Mouse (Mus musculus) myocyte (in vitro differentiated cells): Measurements from ENCODE around the gene Tmppe. TPM values are rescaled to one million over a fixed set of nuclear protein-coding genes. Genes with fewer than 3 reads are reported as not detected.

ENCODE experiments used
- H3K27me3 ChIP-seq: one replicate; pipeline ENCODE4 v1.6.1; 2011; ENCODE audit not compliant: control insufficient read depth, insufficient read depth, insufficient read length
- H3K36me3 ChIP-seq: one replicate; pipeline ENCODE4 v1.6.1; 2011; ENCODE audit not compliant: control insufficient read depth, insufficient read depth
- H3K4me2 ChIP-seq: one replicate; pipeline ENCODE4 v1.6.1; 2011; ENCODE audit warnings: low read depth, control low read depth
- H3K4me3 ChIP-seq: one replicate; pipeline ENCODE4 v1.5.1; 2011; ENCODE audit warnings: mild to moderate bottlenecking, control low read depth, moderate library complexity
- H3K79me2 ChIP-seq: one replicate; pipeline ENCODE4 v1.6.1; 2011; ENCODE audit not compliant: control insufficient read depth, insufficient read depth
- H3ac ChIP-seq: one replicate; pipeline ENCODE4 v1.6.1; 2011; ENCODE audit not compliant: control insufficient read depth, insufficient read length
- CEBPB ChIP-seq: IDR thresholded peaks from 2 replicates; pipeline ENCODE4 v1.6.1; 2011; ENCODE audit warnings: mild to moderate bottlenecking, moderate library complexity; ENCODE audit not compliant: poor library complexity, insufficient read depth, severe bottlenecking
- E2F4 ChIP-seq: IDR thresholded peaks from one replicate; pipeline ENCODE4 v1.6.1; 2011; ENCODE audit warnings: mild to moderate bottlenecking, control low read depth, moderate library complexity; ENCODE audit not compliant: insufficient read depth
- MAX ChIP-seq: IDR thresholded peaks from one replicate; pipeline ENCODE4 v1.6.1; 2011; ENCODE audit warnings: low read depth, mild to moderate bottlenecking, control low read depth
- MYOD1 ChIP-seq, 3 experiments: IDR thresholded peaks; one replicate each; pipeline ENCODE4 v1.6.1; 2011; ENCODE audit warnings: control low read depth in 2 of 3, low read depth in 2 of 3, mild to moderate bottlenecking in 2 of 3, moderate library complexity in 1 of 3; ENCODE audit not compliant: insufficient read length in 2 of 3, control insufficient read depth in 1 of 3
- MYOG ChIP-seq, 3 experiments: IDR thresholded peaks; one replicate each; pipeline ENCODE4 v1.6.1; 2011; ENCODE audit warnings: control low read depth in 2 of 3, low read depth in 2 of 3, mild to moderate bottlenecking in 2 of 3; ENCODE audit not compliant: insufficient read length in 2 of 3, control insufficient read depth in 1 of 3, insufficient read depth in 1 of 3
- POLR2A ChIP-seq: IDR thresholded peaks from one replicate; pipeline ENCODE4 v1.6.1; 2011; ENCODE audit warnings: low read depth, mild to moderate bottlenecking, control low read depth, moderate library complexity; ENCODE audit not compliant: insufficient read length
- POLR2AphosphoS2 ChIP-seq: IDR thresholded peaks from one replicate; pipeline ENCODE4 v1.6.1; 2011; ENCODE audit warnings: low read depth, control low read depth; ENCODE audit not compliant: insufficient read length
- REST ChIP-seq: IDR thresholded peaks from one replicate; pipeline ENCODE4 v1.6.1; 2011; ENCODE audit warnings: mild to moderate bottlenecking, control low read depth, moderate library complexity; ENCODE audit not compliant: insufficient read depth, insufficient read length
- SRF ChIP-seq: IDR thresholded peaks from one replicate; pipeline ENCODE4 v1.6.1; 2011; ENCODE audit warnings: low read depth; ENCODE audit not compliant: control insufficient read depth, insufficient read length
- TCF12 ChIP-seq: IDR thresholded peaks from one replicate; pipeline ENCODE4 v1.6.1; 2011; ENCODE audit warnings: mild to moderate bottlenecking, control low read depth; ENCODE audit not compliant: poor library complexity, insufficient read depth, severe bottlenecking
- TCF3 ChIP-seq: IDR thresholded peaks from one replicate; pipeline ENCODE4 v1.6.1; 2011; ENCODE audit warnings: low read depth, control low read depth; ENCODE audit not compliant: insufficient read length
- USF1 ChIP-seq: IDR thresholded peaks from one replicate; pipeline ENCODE4 v1.6.1; 2011; ENCODE audit warnings: low read depth, mild to moderate bottlenecking, control low read depth, moderate library complexity
- polyA plus RNA-seq: library from polyadenylated mRNA; unstranded; fragments of >200 nt; fragmentation: generic; extraction: Trizol; gene quantifications from one replicate; pipeline ENCODE4 v1.2.1, GENCODE M21; 2012; ENCODE audit warnings: missing spikeins

Gene Tmppe
- polyA plus RNA-seq, 1 experiment, result 1.7 TPM

GRCm38 (mm10) chr9:114421797-114422196 is 20.9 kb downstream of the Tmppe start:
- no peak for TF ChIP-seq MYOG (IDR thresholded peaks at IDR 0.05; ENCODE audit: control insufficient read depth in 1 of 3, insufficient read depth in 1 of 3, insufficient read length in 2 of 3, low read depth in 2 of 3)
- no peak for TF ChIP-seq USF1
- no peak for TF ChIP-seq CEBPB
- no peak for TF ChIP-seq POLR2A
- no peak for TF ChIP-seq E2F4
- TF ChIP-seq REST, result no peak
- TF ChIP-seq MYOD1 (IDR thresholded peaks at IDR 0.05; ENCODE audit: control insufficient read depth in 1 of 3, insufficient read length in 2 of 3, low read depth in 2 of 3), result no peak
- no peak for TF ChIP-seq MAX
- no peak for TF ChIP-seq POLR2AphosphoS2
- no peak for TF ChIP-seq TCF3
- no peak for TF ChIP-seq SRF
- TF ChIP-seq TCF12, result no peak
- H3K79me2 ChIP-seq, result no peaks in the 10 kb centered on the region
- no peak overlapping the region for H3K4me2 ChIP-seq
- no peaks in the 10 kb centered on the region for H3K27me3 ChIP-seq
- H3ac ChIP-seq, result no peak overlapping the region
- no peak overlapping the region for H3K4me3 ChIP-seq
- H3K36me3 ChIP-seq, result no peaks in the 10 kb centered on the region

GRCm38 (mm10) chr9:114425576-114425975 is 24.7 kb downstream of the Tmppe start:
- H3K4me2 ChIP-seq, result no peak overlapping the region
- no peaks in the 10 kb centered on the region for H3K79me2 ChIP-seq
- no peak for TF ChIP-seq POLR2AphosphoS2
- TF ChIP-seq MYOG (IDR thresholded peaks at IDR 0.05; ENCODE audit: control insufficient read depth in 1 of 3, insufficient read depth in 1 of 3, insufficient read length in 2 of 3, low read depth in 2 of 3), result no peak
- no peak for TF ChIP-seq USF1
- TF ChIP-seq TCF12, result no peak
- no peak for TF ChIP-seq CEBPB
- no peak for TF ChIP-seq MYOD1 (IDR thresholded peaks at IDR 0.05; ENCODE audit: control insufficient read depth in 1 of 3, insufficient read length in 2 of 3, low read depth in 2 of 3)
- no peak for TF ChIP-seq SRF
- TF ChIP-seq MAX, result no peak
- TF ChIP-seq E2F4, result no peak
- TF ChIP-seq POLR2A, result no peak
- TF ChIP-seq TCF3, result no peak
- no peak for TF ChIP-seq REST
- H3K4me3 ChIP-seq, result no peak overlapping the region
- H3ac ChIP-seq, result no peak overlapping the region
- no peaks in the 10 kb centered on the region for H3K27me3 ChIP-seq
- no peaks in the 10 kb centered on the region for H3K36me3 ChIP-seq

DNA sequence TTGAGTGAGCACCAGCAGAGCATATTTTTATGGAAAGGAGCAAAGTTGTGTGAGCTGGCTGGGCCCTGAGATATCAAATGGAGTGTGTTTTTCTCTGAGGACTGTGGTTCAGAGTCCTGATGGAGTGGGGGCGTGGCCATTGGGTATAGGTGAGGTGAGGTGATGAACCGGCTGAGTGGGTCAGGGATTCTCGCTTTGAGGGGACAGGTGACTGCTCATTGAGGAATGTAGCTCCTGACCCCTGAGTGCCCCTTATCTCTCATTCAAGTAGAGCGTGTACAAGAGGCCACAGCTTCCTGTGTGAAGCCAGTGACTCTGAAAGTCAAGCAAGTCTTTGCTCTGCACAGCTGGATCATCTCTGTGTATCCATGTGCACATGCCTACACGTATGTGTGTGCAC is 25.3 kb downstream of the Tmppe start:
- Histone ChIP-seq H3K36me3 (no peaks in the 10 kb centered on the region), H3K79me2 (no peaks in the 10 kb centered on the region), H3K4me3 (no peak overlapping the region), H3ac (no peak overlapping the region), H3K27me3 (no peaks in the 10 kb centered on the region), H3K4me2 (no peak overlapping the region)
- TF ChIP-seq SRF (no peak), MYOG (IDR thresholded peaks at IDR 0.05; ENCODE audit: control insufficient read depth in 1 of 3, insufficient read depth in 1 of 3, insufficient read length in 2 of 3, low read depth in 2 of 3) (no peak), USF1 (no peak), MYOD1 (IDR thresholded peaks at IDR 0.05; ENCODE audit: control insufficient read depth in 1 of 3, insufficient read length in 2 of 3, low read depth in 2 of 3) (no peak), POLR2AphosphoS2 (no peak), MAX (no peak), POLR2A (no peak), E2F4 (no peak), CEBPB (no peak), TCF12 (no peak), REST (no peak), TCF3 (no peak)

GRCm38 (mm10) chr9:114427425-114427824 is 26.5 kb downstream of the Tmppe start:
- H3K36me3 ChIP-seq, result no peaks in the 10 kb centered on the region
- TF ChIP-seq POLR2AphosphoS2 (no peak), MAX (no peak), REST (no peak), TCF12 (no peak), E2F4 (no peak), CEBPB (no peak), MYOG (IDR thresholded peaks at IDR 0.05; ENCODE audit: control insufficient read depth in 1 of 3, insufficient read depth in 1 of 3, insufficient read length in 2 of 3, low read depth in 2 of 3) (no peak), USF1 (no peak), SRF (no peak), TCF3 (no peak)

DNA sequence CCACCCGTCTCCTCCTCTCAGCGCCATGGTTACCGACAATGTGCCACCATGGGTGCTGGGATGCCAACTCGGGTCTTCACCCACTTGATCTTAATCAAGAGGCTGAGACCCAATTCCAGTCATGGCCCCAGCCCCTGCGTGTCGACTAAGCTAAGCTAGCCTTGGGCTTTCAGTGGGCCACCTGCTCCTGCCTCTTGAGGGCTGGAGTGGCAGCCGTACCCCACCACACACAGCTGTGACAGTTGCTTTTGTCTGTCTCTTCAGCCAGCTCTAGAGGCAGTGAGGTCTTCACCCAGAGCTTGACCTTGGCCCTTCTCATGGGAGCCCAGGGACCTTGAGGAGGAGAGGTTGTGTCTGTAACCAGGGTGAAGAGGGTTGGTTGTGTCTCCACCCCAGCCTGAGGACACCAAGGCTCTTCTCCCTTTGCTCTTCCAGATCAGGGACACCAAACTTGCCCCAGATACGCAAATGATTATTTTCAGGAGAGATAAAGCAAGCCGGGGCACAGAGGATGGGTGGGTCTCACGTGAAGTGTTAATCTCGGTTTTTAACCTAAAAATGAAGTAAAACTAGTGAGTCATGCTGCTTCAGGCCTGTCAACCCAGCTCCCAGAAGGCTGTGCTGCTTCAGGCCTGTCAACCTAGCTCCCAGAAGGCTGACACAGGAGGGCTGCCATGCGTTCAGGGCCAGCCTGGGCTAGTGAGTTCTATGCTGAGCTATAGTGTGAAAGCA is 27.4 kb downstream of the Tmppe start:
- Histone ChIP-seq H3K79me2 (no peaks in the 10 kb centered on the region), H3K27me3 (no peaks in the 10 kb centered on the region), H3K4me3 (no peak overlapping the region), H3K4me2 (no peak overlapping the region), H3ac (no peak overlapping the region), H3K36me3 (no peaks in the 10 kb centered on the region)
- TF ChIP-seq TCF3 (no peak), MYOG (IDR thresholded peaks at IDR 0.05; ENCODE audit: control insufficient read depth in 1 of 3, insufficient read depth in 1 of 3, insufficient read length in 2 of 3, low read depth in 2 of 3) (peak in 2 of 3 experiments; percentile 66 to 70), POLR2A (no peak), MYOD1 (IDR thresholded peaks at IDR 0.05; ENCODE audit: control insufficient read depth in 1 of 3, insufficient read length in 2 of 3, low read depth in 2 of 3) (peak in 2 of 3 experiments; percentile 89), CEBPB (no peak)

More at GRCm38 (mm10) chr9:114427425-114427824, 26.5 kb downstream of the Tmppe start:
- Histone ChIP-seq H3ac (no peak overlapping the region), H3K27me3 (no peaks in the 10 kb centered on the region), H3K4me2 (no peak overlapping the region), H3K79me2 (no peaks in the 10 kb centered on the region), H3K4me3 (no peak overlapping the region)
